Mouse (Mus musculus): ENCODE measurements around the gene Ascc2. TPM values are rescaled to one million over a fixed set of nuclear protein-coding genes. Genes with fewer than 3 reads are reported as not detected.

The Ascc2 gene
- polyA plus RNA-seq, 1 experiment from 2014 or later = 32.6 TPM

DNA sequence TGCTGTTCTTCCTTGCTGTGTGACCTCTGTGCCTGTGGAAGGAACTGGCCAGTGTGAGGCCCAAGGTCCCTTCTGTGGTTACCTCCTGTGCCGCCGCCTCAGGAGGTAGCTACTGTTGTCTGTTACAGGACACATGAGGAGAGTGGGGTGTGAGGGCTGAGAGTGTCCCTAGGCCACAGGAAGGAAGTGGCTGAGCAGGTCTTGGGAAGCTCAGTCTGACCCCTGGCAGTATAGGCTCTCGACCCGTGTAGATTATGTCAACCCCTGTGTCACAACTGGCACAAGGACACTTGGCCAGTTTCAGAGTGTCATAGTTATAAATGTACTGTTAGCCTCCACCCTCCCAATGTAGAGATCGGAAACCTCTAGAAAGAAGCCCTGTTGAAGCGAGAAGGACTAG, 46.0 kb downstream of the Ascc2 start:
- H3K27me3 ChIP-seq = no peaks in the 10 kb centered on the region
- in situ Hi-C loops (cut with MboI; ENCODE audit: low pct_unique_long_range_greater_than_20kb) = no loop called here
- no peak for ATAC-seq
- DNase-seq (ENCODE audit: low read depth, low spot score) = no peak
- no peak for TF ChIP-seq CTCF (IDR thresholded peaks at IDR 0.05)
- ChIA-PET POLR2A (no interaction called here), CTCF (interaction anchor here (0.8 to 1.5 kb wide), 2 partner anchors 14 to 182 kb away, joined by 3 to 4 read pairs; no protein-coding TSS in a partner anchor)

DNA sequence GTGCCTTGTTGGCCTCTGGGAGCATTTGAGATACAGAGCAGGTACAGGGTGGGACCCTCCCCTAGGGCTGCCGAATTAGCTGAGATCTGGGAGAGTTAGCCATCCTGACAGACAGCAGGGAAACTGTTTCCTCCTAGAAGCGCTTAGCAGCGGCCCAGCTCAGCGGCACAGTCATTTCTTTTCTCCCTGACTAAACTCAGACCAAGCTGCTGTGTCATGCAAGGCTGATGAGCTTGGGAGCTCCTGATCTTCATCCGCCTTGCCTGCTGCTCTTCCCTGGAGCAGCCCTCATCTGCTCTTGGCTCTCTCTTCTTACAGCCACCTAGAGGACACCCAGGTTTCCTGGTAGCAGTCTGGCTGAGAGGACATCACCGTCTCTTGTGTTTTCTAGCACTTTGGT, 46.6 kb downstream of the Ascc2 start:
- TF ChIP-seq CTCF (IDR thresholded peaks at IDR 0.05) = no peak
- DNase-seq (ENCODE audit: low read depth, low spot score) = no peak
- ChIA-PET POLR2A (interaction anchor here (0.6 kb wide), 1 partner anchor 167 kb away, joined by 6 read pairs; no protein-coding TSS in a partner anchor), CTCF (interaction anchor here (0.8 to 1.5 kb wide), 2 partner anchors 13 to 182 kb away, joined by 3 to 4 read pairs; no protein-coding TSS in a partner anchor)
- no peak for ATAC-seq
- H3K27me3 ChIP-seq = no peaks in the 10 kb centered on the region
- in situ Hi-C loops (cut with MboI; ENCODE audit: low pct_unique_long_range_greater_than_20kb) = no loop called here

DNA sequence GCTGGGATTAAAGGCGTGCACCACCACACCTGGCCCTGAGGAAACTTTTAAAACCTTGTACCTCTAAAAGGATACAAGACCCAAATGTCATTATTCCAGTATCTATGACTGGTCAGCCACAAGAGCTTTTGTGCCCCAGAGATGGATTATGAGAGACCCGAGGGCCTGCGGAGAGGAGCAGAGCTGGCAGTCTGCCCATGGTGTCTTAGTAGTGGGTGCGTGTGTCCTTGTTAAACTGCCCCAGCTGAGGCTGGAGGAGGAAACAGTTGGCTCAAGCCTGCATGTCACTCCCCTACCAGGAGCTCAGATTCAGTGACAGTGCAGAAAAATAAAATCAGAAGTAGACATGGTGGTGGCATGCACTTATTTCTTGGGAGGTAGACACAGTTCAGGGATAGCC, 47.5 kb downstream of the Ascc2 start:
- TF ChIP-seq CTCF (IDR thresholded peaks at IDR 0.05) = no peak
- DNase-seq (ENCODE audit: low read depth, low spot score) (no peak), ATAC-seq (no peak)
- CTCF ChIA-PET = interaction anchor here (1.5 kb wide), 1 partner anchor 12 kb away, joined by 4 read pairs; no protein-coding TSS in a partner anchor
- H3K27me3 ChIP-seq = no peaks in the 10 kb centered on the region
- POLR2A ChIA-PET = interaction anchor here (0.6 to 1.1 kb wide), 2 partner anchors 14 to 168 kb away, joined by 3 to 6 read pairs; no protein-coding TSS in a partner anchor
- in situ Hi-C loops (cut with MboI; ENCODE audit: low pct_unique_long_range_greater_than_20kb) = no loop called here

DNA sequence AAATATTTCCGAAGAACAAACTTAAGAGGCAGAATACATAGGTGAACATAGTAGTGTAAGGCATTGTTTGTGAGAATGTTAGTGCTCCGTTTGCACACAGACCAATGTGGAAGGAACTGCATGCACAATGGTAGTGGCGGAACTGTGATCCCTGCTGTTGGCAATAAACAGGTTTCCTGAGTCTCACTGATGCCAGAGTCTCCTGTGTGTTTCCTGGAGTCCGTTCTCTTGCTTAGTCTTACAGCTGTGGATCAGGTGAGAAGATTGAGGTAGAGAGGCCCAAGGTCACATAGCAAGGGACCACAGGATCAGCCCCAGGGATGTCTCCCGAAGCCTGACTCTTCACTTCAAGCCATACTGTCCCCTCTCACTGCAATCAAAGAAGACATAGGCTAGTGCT, 48.0 kb downstream of the Ascc2 start:
- DNase-seq (ENCODE audit: low read depth, low spot score) = no peak
- ATAC-seq = no peak
- no peaks in the 10 kb centered on the region for H3K27me3 ChIP-seq
- TF ChIP-seq CTCF (IDR thresholded peaks at IDR 0.05) = no peak
- ChIA-PET CTCF (no interaction called here), POLR2A (interaction anchor here (1.1 kb wide), 1 partner anchor 13 kb away, joined by 3 read pairs; no protein-coding TSS in a partner anchor)
- in situ Hi-C loops (cut with MboI; ENCODE audit: low pct_unique_long_range_greater_than_20kb) = no loop called here

DNA sequence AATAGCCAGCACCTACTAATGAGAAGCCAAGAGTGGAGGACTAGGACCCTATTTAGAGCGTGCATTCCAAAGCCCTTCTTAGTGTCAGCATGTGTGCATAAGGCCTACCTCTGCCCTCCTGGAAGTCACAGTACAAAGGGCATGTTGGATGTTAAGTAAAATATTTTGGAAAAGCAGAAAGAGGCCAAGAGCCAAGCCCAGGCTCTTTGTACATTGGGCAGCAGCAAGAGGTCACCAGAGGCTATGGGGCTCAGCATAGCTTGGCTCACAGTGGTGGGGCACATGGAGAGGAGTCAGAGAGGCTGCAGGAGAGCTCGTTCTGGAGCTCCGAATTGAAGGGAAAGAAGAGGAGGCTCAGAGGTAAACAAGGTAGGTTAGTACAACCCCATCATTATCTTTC, 49.5 kb downstream of the Ascc2 start:
- ChIA-PET CTCF (no interaction called here), POLR2A (no interaction called here)
- DNase-seq (ENCODE audit: low read depth, low spot score) (no peak), ATAC-seq (no peak)
- no peaks in the 10 kb centered on the region for H3K27me3 ChIP-seq
- in situ Hi-C loops (cut with MboI; ENCODE audit: low pct_unique_long_range_greater_than_20kb) = no loop called here
- TF ChIP-seq CTCF (IDR thresholded peaks at IDR 0.05) = no peak

DNA sequence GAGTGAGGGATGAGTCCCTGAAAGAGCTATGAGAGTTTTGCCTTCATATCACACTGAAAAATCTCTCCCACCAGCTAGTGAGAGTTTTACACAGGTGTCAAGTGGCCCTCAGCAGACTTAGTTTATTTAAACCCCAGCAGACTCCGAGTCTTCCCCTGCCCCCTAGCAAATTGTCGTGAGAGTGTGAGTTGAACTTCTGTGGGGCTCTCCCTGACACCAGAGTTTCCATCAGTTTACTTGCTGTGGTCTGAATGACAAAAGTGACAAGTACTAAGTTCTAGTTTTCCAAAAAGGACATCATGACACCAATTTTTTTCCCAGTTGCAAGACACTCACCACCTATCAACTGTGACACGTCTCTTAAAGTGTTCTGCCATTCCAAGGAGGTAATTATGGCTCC, 50.3 kb downstream of the Ascc2 start:
- in situ Hi-C loops (cut with MboI; ENCODE audit: low pct_unique_long_range_greater_than_20kb) = no loop called here
- H3K27me3 ChIP-seq = no peaks in the 10 kb centered on the region
- POLR2A ChIA-PET = no interaction called here
- TF ChIP-seq CTCF (IDR thresholded peaks at IDR 0.05) = no peak
- no peak for DNase-seq (ENCODE audit: low read depth, low spot score)
- CTCF ChIA-PET = no interaction called here
- no peak for ATAC-seq

DNA sequence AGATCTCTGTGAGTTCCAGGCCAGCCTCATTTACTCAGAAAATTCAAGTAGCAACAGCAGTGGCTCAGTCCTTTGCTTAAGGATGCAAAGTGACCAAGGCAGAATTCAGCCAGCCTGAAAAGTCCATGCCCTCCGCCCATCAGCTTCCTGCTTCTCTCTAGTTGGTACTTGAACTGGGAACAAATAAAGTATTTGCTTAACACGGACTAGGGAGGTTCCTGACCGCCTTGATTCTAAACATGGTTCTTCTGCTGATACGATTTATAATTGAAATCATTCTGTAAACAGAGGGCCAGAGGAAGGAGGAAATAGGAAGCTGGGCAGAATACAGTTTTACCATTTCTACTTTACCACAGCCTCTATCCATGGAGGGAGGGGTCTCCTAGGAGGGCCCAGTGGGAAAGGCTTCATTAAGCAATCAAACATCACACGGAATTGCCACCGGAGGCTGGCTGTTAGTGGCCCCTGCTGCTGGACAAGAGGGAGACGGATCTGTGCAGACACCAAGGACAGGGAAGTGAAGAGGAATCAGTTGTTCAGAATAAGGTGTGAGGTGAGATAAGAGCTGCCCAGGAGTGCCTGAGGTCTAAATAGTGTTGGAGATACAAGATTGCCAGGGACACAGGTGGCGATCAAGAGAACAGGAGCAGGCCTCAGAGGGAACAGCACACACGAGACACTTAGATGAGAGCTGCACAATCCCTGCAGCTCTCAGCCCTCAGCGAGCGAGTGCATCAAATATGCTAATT, 51.3 kb downstream of the Ascc2 start:
- CTCF ChIA-PET = interaction anchor here (1.2 kb wide), 1 partner anchor 9 kb away, joined by 4 read pairs; no protein-coding TSS in a partner anchor
- POLR2A ChIA-PET = interaction anchor here (0.6 to 1.0 kb wide), 2 partner anchors 10 to 108 kb away, joined by 3 read pairs; no protein-coding TSS in a partner anchor
- no peak for DNase-seq (ENCODE audit: low read depth, low spot score)
- no peaks in the 10 kb centered on the region for H3K27me3 ChIP-seq
- no peak for ATAC-seq
- in situ Hi-C loops (cut with MboI; ENCODE audit: low pct_unique_long_range_greater_than_20kb) = no loop called here
- TF ChIP-seq CTCF (IDR thresholded peaks at IDR 0.05) = no peak

DNA sequence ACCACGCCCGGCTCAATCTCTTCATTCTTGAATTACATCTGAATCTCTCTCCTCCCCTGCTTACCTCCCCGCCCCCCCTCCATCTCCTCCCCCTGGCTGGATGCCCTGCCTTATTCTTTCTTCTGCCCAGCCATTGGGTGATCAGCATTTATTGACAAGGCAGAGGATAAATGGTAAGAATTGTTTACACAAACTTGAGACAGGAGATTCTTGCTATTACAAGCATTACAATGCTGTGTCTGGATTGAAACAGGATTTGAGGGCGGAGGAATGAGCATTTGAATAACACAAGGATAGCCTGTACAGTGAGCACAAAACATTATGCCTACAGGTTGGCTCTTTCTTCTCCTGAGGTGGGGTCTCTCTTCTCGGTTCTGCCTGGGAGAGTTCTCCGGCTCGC, 52.8 kb downstream of the Ascc2 start:
- in situ Hi-C loops (cut with MboI; ENCODE audit: low pct_unique_long_range_greater_than_20kb) = no loop called here
- no peak for DNase-seq (ENCODE audit: low read depth, low spot score)
- no peak for TF ChIP-seq CTCF (IDR thresholded peaks at IDR 0.05)
- POLR2A ChIA-PET = no interaction called here
- no peak for ATAC-seq
- CTCF ChIA-PET = no interaction called here
- H3K27me3 ChIP-seq = no peaks in the 10 kb centered on the region

DNA sequence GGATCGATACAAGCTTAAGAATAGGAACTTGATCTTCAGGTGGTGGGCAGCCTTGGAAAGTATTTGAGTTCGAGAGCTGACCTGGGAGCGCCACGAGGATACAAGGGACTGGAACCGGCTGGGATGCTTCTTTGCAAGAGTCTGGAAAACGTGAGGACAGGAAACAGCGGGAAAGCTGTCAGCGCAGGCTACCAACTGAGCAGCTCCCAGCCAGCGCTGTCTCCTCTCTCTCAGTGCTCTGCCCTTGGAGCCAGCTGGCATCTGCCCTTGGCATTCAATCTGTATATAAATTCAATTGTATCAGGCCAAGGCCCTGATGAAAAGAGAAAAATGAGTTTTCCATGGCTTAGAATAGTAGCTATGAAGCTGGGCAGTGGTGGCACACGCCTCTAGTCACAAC, 53.7 kb downstream of the Ascc2 start:
- DNase-seq (ENCODE audit: low read depth, low spot score) (no peak), ATAC-seq (no peak)
- H3K27me3 ChIP-seq = no peaks in the 10 kb centered on the region
- CTCF ChIA-PET = no interaction called here
- in situ Hi-C loops (cut with MboI; ENCODE audit: low pct_unique_long_range_greater_than_20kb) = no loop called here
- POLR2A ChIA-PET = no interaction called here
- no peak for TF ChIP-seq CTCF (IDR thresholded peaks at IDR 0.05)

DNA sequence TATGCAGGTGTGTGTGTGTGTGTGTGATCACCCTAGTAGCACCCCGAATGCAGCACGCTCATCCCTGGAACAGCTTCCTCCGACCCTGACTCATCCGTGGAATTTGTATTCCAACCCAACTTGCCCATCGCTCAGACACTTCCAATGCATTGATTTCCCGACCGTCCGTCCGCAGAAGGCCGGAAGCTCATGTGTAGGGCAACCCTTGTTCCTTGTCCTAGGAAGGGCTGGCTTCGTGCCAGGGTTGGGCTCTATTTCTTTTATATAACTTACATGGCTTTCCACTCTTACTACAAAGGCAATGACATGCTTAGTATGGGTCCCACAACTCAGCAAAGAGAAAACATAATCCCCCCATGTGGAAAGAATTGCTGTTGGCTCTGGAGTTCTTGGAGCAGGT, 54.6 kb downstream of the Ascc2 start:
- DNase-seq (ENCODE audit: low read depth, low spot score) = no peak
- no peak for TF ChIP-seq CTCF (IDR thresholded peaks at IDR 0.05)
- ATAC-seq = no peak
- in situ Hi-C loops (cut with MboI; ENCODE audit: low pct_unique_long_range_greater_than_20kb) = no loop called here
- no peaks in the 10 kb centered on the region for H3K27me3 ChIP-seq
- POLR2A ChIA-PET = no interaction called here
- CTCF ChIA-PET = no interaction called here
